Mouse (Mus musculus): ENCODE measurements at regions not wholly inside any gene's neighbourhood (a gene's known extent, or its start where the extent isn't known, plus 50 kb on each side); places are given as distances from the start of the nearest gene placed in this dataset.

GRCm38 (mm10) chr10:117579210-117579609, 50.1 kb upstream of the Cpm start:
- H3K9me3 ChIP-seq (replicated peaks): no peaks in the 10 kb centered on the region
- H3K4me2 ChIP-seq: no peak overlapping the region
- H3K36me3 ChIP-seq: no peaks in the 10 kb centered on the region
- H3K9ac ChIP-seq: no peak overlapping the region
- H3K27ac ChIP-seq: no peak overlapping the region
- H3K4me3 ChIP-seq: no peak overlapping the region
- 83% methylated on average over 3 of the region's 3 CpGs for WGBS
- H3K4me1 ChIP-seq (replicated peaks): no peaks in the 10 kb centered on the region
- H3K27me3 ChIP-seq: no peaks in the 10 kb centered on the region
- no peak for ATAC-seq (replicated peaks; ENCODE audit: insufficient number of reproducible peaks, insufficient read depth, low FRiP score, low read depth)

GRCm38 (mm10) chr10:117578696-117579146, 50.6 kb upstream of the Cpm start:
- Histone ChIP-seq H3K27ac (no peak overlapping the region), H3K4me1 (replicated peaks) (no peaks in the 10 kb centered on the region), H3K9me3 (replicated peaks) (no peaks in the 10 kb centered on the region), H3K4me3 (no peak overlapping the region), H3K4me2 (no peak overlapping the region), H3K27me3 (no peaks in the 10 kb centered on the region), H3K36me3 (no peaks in the 10 kb centered on the region), H3K9ac (no peak overlapping the region)
- no peak for ATAC-seq (replicated peaks; ENCODE audit: insufficient number of reproducible peaks, insufficient read depth, low FRiP score, low read depth)
- 71% methylated on average over 4 of the region's 4 CpGs for WGBS

GRCm38 (mm10) chr10:117577970-117578695, 51.2 kb upstream of the Cpm start:
- no peak overlapping the region for H3K4me3 ChIP-seq
- peaks cover under 1% of the 10 kb centered on the region for H3K27me3 ChIP-seq
- H3K4me1 ChIP-seq (replicated peaks): no peaks in the 10 kb centered on the region
- H3K4me2 ChIP-seq: no peak overlapping the region
- H3K9ac ChIP-seq: no peak overlapping the region
- H3K9me3 ChIP-seq (replicated peaks): no peaks in the 10 kb centered on the region
- H3K36me3 ChIP-seq: no peaks in the 10 kb centered on the region
- no peak overlapping the region for H3K27ac ChIP-seq
- 89% methylated on average over 4 of the region's 4 CpGs for WGBS
- ATAC-seq (replicated peaks; ENCODE audit: insufficient number of reproducible peaks, insufficient read depth, low FRiP score, low read depth): no peak

GRCm38 (mm10) chr10:117576881-117577730, 52.2 kb upstream of the Cpm start:
- H3K9me3 ChIP-seq (replicated peaks): no peaks in the 10 kb centered on the region
- no peaks in the 10 kb centered on the region for H3K36me3 ChIP-seq
- peaks cover 10% of the 10 kb centered on the region for H3K27me3 ChIP-seq
- peaks cover 2% of the 10 kb centered on the region; the same call in 1 of the 2 replicates for H3K4me1 ChIP-seq (replicated peaks)
- WGBS: 75% methylated on average over 8 of the region's 8 CpGs
- ATAC-seq (replicated peaks; ENCODE audit: insufficient number of reproducible peaks, insufficient read depth, low FRiP score, low read depth): no peak
- H3K27ac ChIP-seq: no peak overlapping the region
- H3K4me3 ChIP-seq: no peak overlapping the region
- no peak overlapping the region for H3K9ac ChIP-seq
- H3K4me2 ChIP-seq: no peak overlapping the region

- 83% methylated on average over 10 of the region's 10 CpGs for WGBS
- H3K4me2 ChIP-seq: no peak overlapping the region
- H3K4me1 ChIP-seq (replicated peaks): peaks cover 9% of the 10 kb centered on the region
- H3K9me3 ChIP-seq (replicated peaks): no peaks in the 10 kb centered on the region
- H3K27me3 ChIP-seq: peaks cover 15% of the 10 kb centered on the region
- no peak overlapping the region for H3K9ac ChIP-seq
- no peak for ATAC-seq (replicated peaks; ENCODE audit: insufficient number of reproducible peaks, insufficient read depth, low FRiP score, low read depth)
- no peaks in the 10 kb centered on the region for H3K36me3 ChIP-seq
- no peak overlapping the region for H3K4me3 ChIP-seq
- no peak overlapping the region for H3K27ac ChIP-seq
These were observed 53.0 kb upstream of the Cpm start for GRCm38 (mm10) chr10:117576154-117576859.

- H3K36me3 ChIP-seq: no peaks in the 10 kb centered on the region
- H3K9ac ChIP-seq: no peak overlapping the region
- 67% methylated on average over 14 of the region's 14 CpGs for WGBS
- H3K9me3 ChIP-seq (replicated peaks): no peaks in the 10 kb centered on the region
- no peak overlapping the region for H3K4me2 ChIP-seq
- H3K4me3 ChIP-seq: no peak overlapping the region
- H3K4me1 ChIP-seq (replicated peaks): peaks cover 13% of the 10 kb centered on the region
- no peak overlapping the region for H3K27ac ChIP-seq
- H3K27me3 ChIP-seq: peaks cover 23% of the 10 kb centered on the region
- no peak for ATAC-seq (replicated peaks; ENCODE audit: insufficient number of reproducible peaks, insufficient read depth, low FRiP score, low read depth)
These were observed 53.7 kb upstream of the Cpm start for GRCm38 (mm10) chr10:117575404-117576153.

- Histone ChIP-seq H3K4me3 (no peak overlapping the region), H3K27me3 (peaks cover 28% of the 10 kb centered on the region), H3K4me1 (replicated peaks) (peaks cover 13% of the 10 kb centered on the region), H3K9ac (no peak overlapping the region), H3K27ac (no peak overlapping the region), H3K9me3 (replicated peaks) (no peaks in the 10 kb centered on the region), H3K4me2 (no peak overlapping the region), H3K36me3 (no peaks in the 10 kb centered on the region)
- ATAC-seq (replicated peaks; ENCODE audit: insufficient number of reproducible peaks, insufficient read depth, low FRiP score, low read depth): no peak
- WGBS: 87% methylated on average over 3 of the region's 3 CpGs
These were observed 54.4 kb upstream of the Cpm start for GRCm38 (mm10) chr10:117574915-117575314.

GRCm38 (mm10) chr10:117574056-117574727, 55.1 kb upstream of the Cpm start:
- no peak overlapping the region for H3K27ac ChIP-seq
- WGBS: 87% methylated on average over 6 of the region's 6 CpGs
- H3K27me3 ChIP-seq: peaks cover 28% of the 10 kb centered on the region
- H3K4me1 ChIP-seq (replicated peaks): peaks cover 13% of the 10 kb centered on the region
- H3K9me3 ChIP-seq (replicated peaks): no peaks in the 10 kb centered on the region
- ATAC-seq (replicated peaks; ENCODE audit: insufficient number of reproducible peaks, insufficient read depth, low FRiP score, low read depth): no peak
- H3K9ac ChIP-seq: no peak overlapping the region
- no peak overlapping the region for H3K4me3 ChIP-seq
- no peaks in the 10 kb centered on the region for H3K36me3 ChIP-seq
- H3K4me2 ChIP-seq: no peak overlapping the region

- H3K9ac ChIP-seq: no peak overlapping the region
- ATAC-seq (replicated peaks; ENCODE audit: insufficient number of reproducible peaks, insufficient read depth, low FRiP score, low read depth): no peak
- 85% methylated on average over 3 of the region's 3 CpGs for WGBS
These were observed 55.8 kb upstream of the Cpm start for GRCm38 (mm10) chr10:117573596-117573850.

GRCm38 (mm10) chr10:117572746-117573595, 56.3 kb upstream of the Cpm start:
- ATAC-seq (replicated peaks; ENCODE audit: insufficient number of reproducible peaks, insufficient read depth, low FRiP score, low read depth): no peak
- Histone ChIP-seq H3K27ac (no peak overlapping the region), H3K9ac (no peak overlapping the region), H3K36me3 (no peaks in the 10 kb centered on the region), H3K4me1 (replicated peaks) (peaks cover 13% of the 10 kb centered on the region), H3K9me3 (replicated peaks) (no peaks in the 10 kb centered on the region), H3K4me3 (no peak overlapping the region), H3K27me3 (peaks cover 28% of the 10 kb centered on the region), H3K4me2 (no peak overlapping the region)
- 58% methylated on average over 13 of the region's 13 CpGs for whole genome bisulfite sequencing

More at GRCm38 (mm10) chr10:117573596-117573850, 55.8 kb upstream of the Cpm start:
- H3K9me3 ChIP-seq (replicated peaks): no peaks in the 10 kb centered on the region
- H3K4me2 ChIP-seq: no peak overlapping the region
- no peaks in the 10 kb centered on the region for H3K36me3 ChIP-seq
- no peak overlapping the region for H3K4me3 ChIP-seq
- peaks cover 13% of the 10 kb centered on the region for H3K4me1 ChIP-seq (replicated peaks)
- no peak overlapping the region for H3K27ac ChIP-seq
- peaks cover 28% of the 10 kb centered on the region for H3K27me3 ChIP-seq
